Mouse (Mus musculus): ENCODE measurements at regions not wholly inside any gene's neighbourhood (a gene's known extent, or its start where the extent isn't known, plus 50 kb on each side); places are given as distances from the start of the nearest gene placed in this dataset.

- DNase-seq (ENCODE audit: low read depth, low spot score) = no peak
Measured at GRCm38 (mm10) chr1:35919840-35920734, 148.1 kb upstream of the Hs6st1 start.

GRCm38 (mm10) chr1:35924796-35925195 lies 143.4 kb upstream of the Hs6st1 start:
- TF ChIP-seq HCFC1 (IDR thresholded peaks at IDR 0.05; ENCODE audit: borderline replicate concordance, insufficient read depth, low read length) = no peak
- TF ChIP-seq ZNF384 (IDR thresholded peaks at IDR 0.05; ENCODE audit: low read depth, low read length) = no peak
- TF ChIP-seq ZC3H11A (IDR thresholded peaks at IDR 0.05; ENCODE audit: borderline replicate concordance, low read depth, low read length) = no peak
- TF ChIP-seq CHD2 (IDR thresholded peaks at IDR 0.05; ENCODE audit: low read depth, low read length) = no peak
- no peak for TF ChIP-seq MAFK (IDR thresholded peaks at IDR 0.05; ENCODE audit: insufficient read depth, low read depth, low read length)
- in situ Hi-C loops (cut with MboI; ENCODE audit: low sequenced_read_pairs in 2 of 2, unreplicated experiment in 2 of 2) = no loop called here
- no peak overlapping the region for H3K27ac ChIP-seq (ENCODE audit: insufficient read depth, low read depth, low read length, poor library complexity, severe bottlenecking)
- no peak overlapping the region for H3K4me3 ChIP-seq (ENCODE audit: insufficient read depth in 1 of 2, low read depth in 1 of 2, low read length in 2 of 2, poor library complexity in 1 of 2, severe bottlenecking in 1 of 2)
- H3K4me1 ChIP-seq (ENCODE audit: control insufficient read depth in 2 of 2, insufficient read depth in 2 of 2, low read length in 2 of 2, poor library complexity in 1 of 2) = no peaks in the 10 kb centered on the region
- no peaks in the 10 kb centered on the region for H3K36me3 ChIP-seq (ENCODE audit: control insufficient read depth, insufficient read depth, low read length, poor library complexity, severe bottlenecking)
- no peak for DNase-seq (ENCODE audit: low read depth, low spot score)
- no peaks in the 10 kb centered on the region for H3K9me3 ChIP-seq (ENCODE audit: control insufficient read depth, insufficient read depth, low read depth, low read length)
- no peak overlapping the region for H3K9ac ChIP-seq (ENCODE audit: insufficient read depth, low read depth, low read length, poor library complexity, severe bottlenecking)

More at GRCm38 (mm10) chr1:35919840-35920734, 148.1 kb upstream of the Hs6st1 start:
- in situ Hi-C loops (cut with MboI; ENCODE audit: low sequenced_read_pairs in 2 of 2, unreplicated experiment in 2 of 2) = no loop called here
- TF ChIP-seq HCFC1 (IDR thresholded peaks at IDR 0.05; ENCODE audit: borderline replicate concordance, insufficient read depth, low read length) (no peak), CHD2 (IDR thresholded peaks at IDR 0.05; ENCODE audit: low read depth, low read length) (no peak), ZNF384 (IDR thresholded peaks at IDR 0.05; ENCODE audit: low read depth, low read length) (no peak), MAFK (IDR thresholded peaks at IDR 0.05; ENCODE audit: insufficient read depth, low read depth, low read length) (no peak), ZC3H11A (IDR thresholded peaks at IDR 0.05; ENCODE audit: borderline replicate concordance, low read depth, low read length) (no peak)
- Histone ChIP-seq H3K36me3 (ENCODE audit: control insufficient read depth, insufficient read depth, low read length, poor library complexity, severe bottlenecking) (no peaks in the 10 kb centered on the region), H3K9me3 (ENCODE audit: control insufficient read depth, insufficient read depth, low read depth, low read length) (no peaks in the 10 kb centered on the region), H3K4me1 (ENCODE audit: control insufficient read depth in 2 of 2, insufficient read depth in 2 of 2, low read length in 2 of 2, poor library complexity in 1 of 2) (peaks cover 6 to 17% of the 10 kb centered on the region in 2 experiments; a peak in 2 of 4 replicates), H3K27ac (ENCODE audit: insufficient read depth, low read depth, low read length, poor library complexity, severe bottlenecking) (no peak overlapping the region), H3K9ac (ENCODE audit: insufficient read depth, low read depth, low read length, poor library complexity, severe bottlenecking) (no peak overlapping the region), H3K4me3 (ENCODE audit: insufficient read depth in 1 of 2, low read depth in 1 of 2, low read length in 2 of 2, poor library complexity in 1 of 2, severe bottlenecking in 1 of 2) (no peak overlapping the region)

GRCm38 (mm10) chr1:35925301-35925700 lies 142.9 kb upstream of the Hs6st1 start:
- Histone ChIP-seq H3K4me3 (ENCODE audit: insufficient read depth in 1 of 2, low read depth in 1 of 2, low read length in 2 of 2, poor library complexity in 1 of 2, severe bottlenecking in 1 of 2) (no peak overlapping the region), H3K27ac (ENCODE audit: insufficient read depth, low read depth, low read length, poor library complexity, severe bottlenecking) (no peak overlapping the region), H3K4me1 (ENCODE audit: control insufficient read depth in 2 of 2, insufficient read depth in 2 of 2, low read length in 2 of 2, poor library complexity in 1 of 2) (no peaks in the 10 kb centered on the region), H3K9ac (ENCODE audit: insufficient read depth, low read depth, low read length, poor library complexity, severe bottlenecking) (no peak overlapping the region), H3K36me3 (ENCODE audit: control insufficient read depth, insufficient read depth, low read length, poor library complexity, severe bottlenecking) (no peaks in the 10 kb centered on the region), H3K9me3 (ENCODE audit: control insufficient read depth, insufficient read depth, low read depth, low read length) (no peaks in the 10 kb centered on the region)
- DNase-seq (ENCODE audit: low read depth, low spot score) = no peak
- in situ Hi-C loops (cut with MboI; ENCODE audit: low sequenced_read_pairs in 2 of 2, unreplicated experiment in 2 of 2) = no loop called here
- TF ChIP-seq HCFC1 (IDR thresholded peaks at IDR 0.05; ENCODE audit: borderline replicate concordance, insufficient read depth, low read length) (no peak), MAFK (IDR thresholded peaks at IDR 0.05; ENCODE audit: insufficient read depth, low read depth, low read length) (no peak), ZC3H11A (IDR thresholded peaks at IDR 0.05; ENCODE audit: borderline replicate concordance, low read depth, low read length) (no peak), ZNF384 (IDR thresholded peaks at IDR 0.05; ENCODE audit: low read depth, low read length) (no peak), CHD2 (IDR thresholded peaks at IDR 0.05; ENCODE audit: low read depth, low read length) (no peak)

GRCm38 (mm10) chr1:35926191-35927048 lies 141.8 kb upstream of the Hs6st1 start:
- Histone ChIP-seq H3K9me3 (ENCODE audit: control insufficient read depth, insufficient read depth, low read depth, low read length) (no peaks in the 10 kb centered on the region), H3K27ac (ENCODE audit: insufficient read depth, low read depth, low read length, poor library complexity, severe bottlenecking) (no peak overlapping the region), H3K9ac (ENCODE audit: insufficient read depth, low read depth, low read length, poor library complexity, severe bottlenecking) (no peak overlapping the region), H3K36me3 (ENCODE audit: control insufficient read depth, insufficient read depth, low read length, poor library complexity, severe bottlenecking) (no peaks in the 10 kb centered on the region), H3K4me3 (ENCODE audit: insufficient read depth in 1 of 2, low read depth in 1 of 2, low read length in 2 of 2, poor library complexity in 1 of 2, severe bottlenecking in 1 of 2) (no peak overlapping the region), H3K4me1 (ENCODE audit: control insufficient read depth in 2 of 2, insufficient read depth in 2 of 2, low read length in 2 of 2, poor library complexity in 1 of 2) (peaks cover 0 to 3% of the 10 kb centered on the region in 2 experiments; a peak in 2 of 4 replicates)
- TF ChIP-seq ZNF384 (IDR thresholded peaks at IDR 0.05; ENCODE audit: low read depth, low read length) = no peak
- no peak for TF ChIP-seq HCFC1 (IDR thresholded peaks at IDR 0.05; ENCODE audit: borderline replicate concordance, insufficient read depth, low read length)
- no peak for TF ChIP-seq MAFK (IDR thresholded peaks at IDR 0.05; ENCODE audit: insufficient read depth, low read depth, low read length)
- no peak for TF ChIP-seq CHD2 (IDR thresholded peaks at IDR 0.05; ENCODE audit: low read depth, low read length)
- no peak for TF ChIP-seq ZC3H11A (IDR thresholded peaks at IDR 0.05; ENCODE audit: borderline replicate concordance, low read depth, low read length)
- no peak for DNase-seq (ENCODE audit: low read depth, low spot score)
- in situ Hi-C loops (cut with MboI; ENCODE audit: low sequenced_read_pairs in 2 of 2, unreplicated experiment in 2 of 2) = no loop called here
